Mouse (Mus musculus) forebrain, embryonic 11.5 days (tissue): Measurements from ENCODE around the gene Ncoa7. TPM values are rescaled to one million over a fixed set of nuclear protein-coding genes. Genes with fewer than 3 reads are reported as not detected.

ENCODE experiments used
- ATAC-seq: fragments of 200-750 bp; cut with Nextera tagmentation; replicated peaks from 2 replicates; pipeline ENCODE4 v1.8.0; 2017; ENCODE audit warnings: moderate TSS enrichment; ENCODE audit not compliant: low FRiP score
- DNase-seq: peaks from one replicate; pipeline ENCODE4 v3.0.0-alpha.2; 2017; ENCODE audit warnings: low spot score
- H3K27ac ChIP-seq: fragments of 300-500 bp; sonication (generic); 2 replicates; pipeline ENCODE4 v1.5.1; 2014; ENCODE audit warnings: low read depth, low read length
- H3K27me3 ChIP-seq: fragments of 300-500 bp; sonication (generic); 2 replicates; pipeline ENCODE4 v1.6.1; 2014; ENCODE audit warnings: mild to moderate bottlenecking, low read length, mixed read lengths; ENCODE audit not compliant: control insufficient read depth, insufficient read depth
- H3K36me3 ChIP-seq: fragments of 300-500 bp; sonication (generic); 2 replicates; pipeline ENCODE4 v1.6.1; 2014; ENCODE audit warnings: mild to moderate bottlenecking, low read length, moderate library complexity, mixed read lengths; ENCODE audit not compliant: control insufficient read depth, insufficient read depth
- H3K4me1 ChIP-seq: fragments of 300-500 bp; sonication (generic); replicated peaks from 2 replicates; pipeline ENCODE4 v1.6.1; 2014; ENCODE audit warnings: low read length, mixed read lengths; ENCODE audit not compliant: control insufficient read depth, insufficient read depth
- H3K4me2 ChIP-seq: fragments of 300-500 bp; sonication (generic); 2 replicates; pipeline ENCODE4 v1.6.1; 2014; ENCODE audit warnings: low read depth, mild to moderate bottlenecking, low read length, moderate library complexity, mixed read lengths; ENCODE audit not compliant: severe bottlenecking
- H3K4me3 ChIP-seq: fragments of 300-500 bp; sonication (generic); 2 replicates; pipeline ENCODE4 v1.5.1; 2014; ENCODE audit warnings: low read depth, low read length
- H3K9ac ChIP-seq: fragments of 300-500 bp; sonication (generic); 2 replicates; pipeline ENCODE4 v1.6.1; 2014; ENCODE audit warnings: low read length
- H3K9me3 ChIP-seq: fragments of 300-500 bp; sonication (generic); 2 replicates; pipeline ENCODE4 v1.6.1; 2016; ENCODE audit warnings: low read length, mixed read lengths; ENCODE audit not compliant: control insufficient read depth
- WGBS: fragments of 180-500 bp; shearing (Covaris S2); extraction: QIAGEN DNeasy Blood & Tissue Kit; methylation state at CpG from one replicate; pipeline ENCODE4 v1.1.7; 2014; 5-methylcytosine and 5-hydroxymethylcytosine counted together
- polyA plus RNA-seq: library from polyadenylated mRNA; unstranded; fragments of >200 nt; fragmentation: Nextera tagmentation; extraction: Ambion mirVana; gene quantifications from 2 replicates; pipeline ENCODE4 v1.2.1, GENCODE M21; 2014

Ncoa7 gene
- polyA plus RNA-seq, 1 experiment from 2014 or later, result 8.8 TPM

DNA sequence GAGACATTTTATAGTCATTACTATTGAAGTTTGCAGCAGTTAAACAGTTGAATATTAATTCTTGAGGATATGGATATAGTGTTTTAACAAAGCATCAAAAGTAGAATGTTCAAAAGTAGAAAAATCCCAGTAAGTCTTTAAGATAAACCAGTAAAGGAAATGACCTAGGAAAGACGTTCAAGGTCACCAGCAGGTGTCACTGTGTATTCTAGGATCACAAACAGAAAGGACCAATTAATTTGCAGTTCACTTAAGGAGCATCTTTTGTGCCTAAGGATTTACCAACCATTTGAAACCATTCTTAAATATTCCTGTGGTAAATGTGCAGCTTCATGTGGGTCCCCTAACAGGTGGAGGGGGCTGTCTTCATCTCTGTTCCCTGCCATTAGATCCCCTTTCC is 35.1 kb upstream of the Ncoa7 start:
- 0% methylated on average over 1 of the region's 1 CpGs for WGBS
- H3K4me2 ChIP-seq, result no peak overlapping the region
- peaks cover 11% of the 10 kb centered on the region for H3K27me3 ChIP-seq
- ATAC-seq (no peak), DNase-seq (no peak)
- H3K27ac ChIP-seq, result no peak overlapping the region
- no peaks in the 10 kb centered on the region for H3K9me3 ChIP-seq
- H3K36me3 ChIP-seq, result no peaks in the 10 kb centered on the region
- H3K4me1 ChIP-seq, result peaks cover 2% of the 10 kb centered on the region; the same call in 1 of the 2 replicates
- no peak overlapping the region for H3K9ac ChIP-seq
- H3K4me3 ChIP-seq, result no peak overlapping the region

DNA sequence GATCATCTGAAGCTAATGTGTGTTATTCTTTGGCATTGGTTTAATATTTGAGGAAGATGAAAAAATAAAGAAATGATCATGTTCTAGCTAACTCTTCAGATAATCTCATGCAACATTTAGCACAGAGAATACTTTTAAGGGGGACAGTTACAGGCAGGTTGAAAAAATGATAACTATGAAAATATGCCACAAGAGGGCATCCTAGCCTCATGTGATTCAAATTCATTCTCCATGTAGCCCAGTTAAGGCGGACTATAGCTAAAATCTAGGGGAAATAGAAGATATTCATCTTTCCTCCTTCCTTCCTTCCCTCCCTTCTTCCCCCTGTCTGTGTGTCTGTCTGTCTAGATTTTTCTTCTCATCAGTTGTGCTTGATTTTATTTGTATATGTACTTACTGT is 21.9 kb upstream of the Ncoa7 start:
- Histone ChIP-seq H3K4me1 (no peaks in the 10 kb centered on the region), H3K9ac (no peak overlapping the region), H3K36me3 (no peaks in the 10 kb centered on the region), H3K4me2 (no peak overlapping the region), H3K27me3 (no peaks in the 10 kb centered on the region), H3K9me3 (no peaks in the 10 kb centered on the region), H3K27ac (no peak overlapping the region), H3K4me3 (no peak overlapping the region)
- ATAC-seq, result peak; percentile 30; the same call in 1 of the 2 replicates
- WGBS, result 18% methylated on average over 1 of the region's 1 CpGs
- DNase-seq, result no peak

DNA sequence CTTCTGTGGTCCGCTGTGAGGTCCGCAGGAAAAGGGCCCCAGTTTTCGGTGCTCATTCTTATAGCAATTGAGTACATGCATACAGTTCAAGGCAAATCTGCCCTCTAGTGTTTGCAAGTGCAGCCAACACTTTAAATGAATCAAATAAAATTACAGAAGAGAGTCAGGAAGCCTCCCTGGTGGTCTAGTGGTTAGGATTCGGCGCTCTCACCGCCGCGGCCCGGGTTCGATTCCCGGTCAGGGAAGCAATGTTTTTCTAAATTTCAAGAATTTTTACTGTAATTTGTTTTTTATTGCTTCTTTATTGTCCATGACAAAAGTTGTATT is 7.8 kb upstream of the Ncoa7 start:
- H3K27me3 ChIP-seq, result no peaks in the 10 kb centered on the region
- H3K36me3 ChIP-seq, result no peaks in the 10 kb centered on the region
- peak; percentile 82 for DNase-seq
- peak overlapping the region; percentile 26 for H3K4me3 ChIP-seq
- peak overlapping the region; percentile 36; the same call in 1 of the 2 replicates for H3K4me2 ChIP-seq
- H3K27ac ChIP-seq, result no peak overlapping the region
- H3K4me1 ChIP-seq, result no peaks in the 10 kb centered on the region
- no peak overlapping the region for H3K9ac ChIP-seq
- ATAC-seq, result peak; percentile 95
- whole genome bisulfite sequencing, result 17% methylated on average over 11 of the region's 11 CpGs
- H3K9me3 ChIP-seq, result no peaks in the 10 kb centered on the region

GRCm38 (mm10) chr10:30810247-30810966 is 7.3 kb upstream of the Ncoa7 start:
- Histone ChIP-seq H3K27me3 (no peaks in the 10 kb centered on the region), H3K9ac (no peak overlapping the region), H3K27ac (no peak overlapping the region), H3K4me3 (peak overlapping the region; percentile 26), H3K4me1 (no peaks in the 10 kb centered on the region), H3K9me3 (no peaks in the 10 kb centered on the region), H3K4me2 (peak overlapping the region; percentile 36; the same call in 1 of the 2 replicates), H3K36me3 (no peaks in the 10 kb centered on the region)
- ATAC-seq (peak; percentile 68), DNase-seq (no peak)
- WGBS, result 48% methylated on average over 9 of the region's 9 CpGs

- H3K27ac ChIP-seq, result peak overlapping the region; percentile 90
- 40% methylated on average over 7 of the region's 7 CpGs for WGBS
- peak overlapping the region; percentile 74 for H3K9ac ChIP-seq
- H3K4me1 ChIP-seq, result no peaks in the 10 kb centered on the region; the same call in 1 of the 2 replicates
- DNase-seq (no peak), ATAC-seq (peak; percentile 6)
- H3K9me3 ChIP-seq, result no peaks in the 10 kb centered on the region
- peak overlapping the region; percentile 73 for H3K4me3 ChIP-seq
- peak overlapping the region; percentile 62 for H3K4me2 ChIP-seq
- no peaks in the 10 kb centered on the region for H3K27me3 ChIP-seq
- H3K36me3 ChIP-seq, result no peaks in the 10 kb centered on the region
Measured at GRCm38 (mm10) chr10:30803587-30804253, 594 bp upstream of the Ncoa7 start.

DNA sequence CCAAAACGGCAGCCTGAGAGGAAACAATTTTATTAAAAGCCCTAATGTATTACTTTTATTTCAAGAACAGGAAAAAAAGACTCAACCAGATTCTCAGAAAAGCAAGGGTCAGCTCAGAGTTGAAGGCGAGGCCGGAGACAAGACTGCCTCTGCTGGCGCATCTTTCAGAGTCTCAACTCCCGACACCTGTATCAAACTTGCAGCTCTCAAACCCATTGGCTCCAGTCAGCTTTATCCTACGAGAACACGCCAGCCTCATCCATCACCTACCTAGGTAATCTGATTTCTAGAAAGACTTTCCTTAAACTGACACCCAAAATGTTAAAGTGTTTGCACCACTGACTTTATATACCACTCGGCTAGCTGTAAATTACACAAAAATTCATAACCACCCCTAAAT is 1.1 kb downstream of the Ncoa7 start:
- WGBS, result 6% methylated on average over 8 of the region's 8 CpGs
- Histone ChIP-seq H3K4me2 (peak overlapping the region; percentile 62), H3K4me3 (peak overlapping the region; percentile 73), H3K27ac (peak overlapping the region; percentile 90; the same call in 1 of the 2 replicates), H3K9ac (peak overlapping the region; percentile 74), H3K9me3 (no peaks in the 10 kb centered on the region), H3K27me3 (no peaks in the 10 kb centered on the region), H3K36me3 (no peaks in the 10 kb centered on the region), H3K4me1 (no peaks in the 10 kb centered on the region; the same call in 1 of the 2 replicates)
- no peak for DNase-seq
- ATAC-seq, result no peak; the same call in 1 of the 2 replicates

GRCm38 (mm10) chr10:30799713-30800450 is 3.2 kb downstream of the Ncoa7 start:
- no peaks in the 10 kb centered on the region; the same call in 1 of the 2 replicates for H3K4me1 ChIP-seq
- no peak overlapping the region for H3K27ac ChIP-seq
- H3K9me3 ChIP-seq, result no peaks in the 10 kb centered on the region; the same call in 1 of the 2 replicates
- no peak overlapping the region for H3K4me2 ChIP-seq
- no peak for DNase-seq
- H3K4me3 ChIP-seq, result no peak overlapping the region
- ATAC-seq, result no peak
- no peaks in the 10 kb centered on the region for H3K27me3 ChIP-seq
- H3K9ac ChIP-seq, result no peak overlapping the region
- no peaks in the 10 kb centered on the region for H3K36me3 ChIP-seq
- WGBS, result 93% methylated on average over 2 of the region's 2 CpGs

DNA sequence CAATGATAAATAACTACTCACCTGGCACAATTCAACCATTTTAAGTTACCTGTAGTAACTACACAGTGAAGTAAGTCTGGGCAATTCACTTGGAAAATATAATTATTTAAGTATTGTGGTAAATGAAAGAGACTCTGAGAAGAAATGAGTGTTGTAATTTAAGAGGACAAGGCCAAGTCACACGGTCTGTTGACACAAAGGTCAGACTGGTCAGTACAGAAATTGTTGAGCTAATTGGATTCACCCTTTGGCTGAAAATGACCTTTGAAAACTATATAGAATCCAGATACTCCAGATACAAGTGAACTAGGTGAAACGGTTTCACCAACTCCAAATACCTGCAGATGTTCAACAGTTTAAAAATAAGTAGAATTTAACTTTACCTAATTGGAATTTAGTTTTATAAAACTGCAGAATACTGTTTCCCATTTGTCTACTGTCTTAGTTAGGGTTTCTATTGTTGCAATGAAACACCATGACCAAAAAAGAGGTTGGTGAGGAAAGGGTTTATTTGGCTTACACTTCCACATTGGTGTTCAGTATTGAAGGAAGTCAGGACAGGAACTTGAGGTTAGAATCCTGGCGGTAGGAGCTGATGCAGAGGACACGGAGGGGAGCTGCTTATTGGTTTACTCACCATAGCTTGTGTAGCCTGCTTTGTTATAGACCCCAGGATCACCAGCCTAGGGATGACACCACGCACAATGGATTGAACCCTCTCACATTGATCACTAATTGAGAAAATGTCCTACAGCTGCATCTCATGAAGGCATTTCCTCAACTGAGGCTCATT is 6.5 kb downstream of the Ncoa7 start:
- no peak for ATAC-seq
- no peaks in the 10 kb centered on the region for H3K27me3 ChIP-seq
- DNase-seq, result no peak
- no peaks in the 10 kb centered on the region; the same call in 1 of the 2 replicates for H3K9me3 ChIP-seq
- no peak overlapping the region for H3K9ac ChIP-seq
- 81% methylated on average over 5 of the region's 5 CpGs for WGBS
- no peak overlapping the region for H3K27ac ChIP-seq
- H3K36me3 ChIP-seq, result no peaks in the 10 kb centered on the region
- no peak overlapping the region for H3K4me3 ChIP-seq
- no peaks in the 10 kb centered on the region for H3K4me1 ChIP-seq
- no peak overlapping the region for H3K4me2 ChIP-seq
